Mouse (Mus musculus) ZHBTc4 (cell line): Measurements from ENCODE around the gene Nedd9.

Experiments used
- DNase-seq: peaks from one replicate; pipeline ENCODE4 v3.0.0-alpha.2; 2011; ENCODE audit warnings: low read depth, low spot score

The Nedd9 gene

GRCm38 (mm10) chr13:41410191-41411074 lies 76.7 kb downstream of the Nedd9 start:
- DNase-seq: no peak

- DNase-seq: no peak
Measured at GRCm38 (mm10) chr13:41409291-41409690, 77.9 kb downstream of the Nedd9 start.

- DNase-seq: no peak
Measured at GRCm38 (mm10) chr13:41408374-41408952, 78.7 kb downstream of the Nedd9 start.

- no peak for DNase-seq
Measured at GRCm38 (mm10) chr13:41405009-41405408, 82.2 kb downstream of the Nedd9 start.

GRCm38 (mm10) chr13:41403838-41404237 lies 83.3 kb downstream of the Nedd9 start:
- no peak for DNase-seq

GRCm38 (mm10) chr13:41402441-41403003 lies 84.6 kb downstream of the Nedd9 start:
- no peak for DNase-seq

GRCm38 (mm10) chr13:41401775-41402174 lies 85.4 kb downstream of the Nedd9 start:
- no peak for DNase-seq

GRCm38 (mm10) chr13:41400289-41400688 lies 86.9 kb downstream of the Nedd9 start:
- DNase-seq: no peak

- DNase-seq: no peak
Measured at GRCm38 (mm10) chr13:41392191-41392590, 95.0 kb downstream of the Nedd9 start.

- no peak for DNase-seq
Measured at GRCm38 (mm10) chr13:41390698-41391097, 96.5 kb downstream of the Nedd9 start.

GRCm38 (mm10) chr13:41386581-41386980 lies 100.6 kb downstream of the Nedd9 start:
- peak; percentile 5 for DNase-seq

GRCm38 (mm10) chr13:41384896-41385295 lies 102.3 kb downstream of the Nedd9 start:
- DNase-seq: no peak

GRCm38 (mm10) chr13:41382635-41383034 lies 104.5 kb downstream of the Nedd9 start:
- DNase-seq: no peak

GRCm38 (mm10) chr13:41381806-41382546 lies 105.2 kb downstream of the Nedd9 start:
- DNase-seq: no peak

GRCm38 (mm10) chr13:41381041-41381805 lies 105.9 kb downstream of the Nedd9 start:
- DNase-seq: no peak

GRCm38 (mm10) chr13:41379951-41380465 lies 107.2 kb downstream of the Nedd9 start:
- no peak for DNase-seq

- DNase-seq: no peak
Measured at GRCm38 (mm10) chr13:41378462-41378861, 108.7 kb downstream of the Nedd9 start.

- DNase-seq: no peak
Measured at GRCm38 (mm10) chr13:41377856-41378255, 109.3 kb downstream of the Nedd9 start.

GRCm38 (mm10) chr13:41377011-41377431 lies 110.1 kb downstream of the Nedd9 start:
- DNase-seq: no peak

- DNase-seq: no peak
Measured at GRCm38 (mm10) chr13:41376111-41376510, 111.1 kb downstream of the Nedd9 start.

- no peak for DNase-seq
Measured at GRCm38 (mm10) chr13:41375696-41376095, 111.5 kb downstream of the Nedd9 start.
